Mouse (Mus musculus) gastrocnemius, postnatal 4 days (tissue): ENCODE results near the gene Ahnak2. TPM values are rescaled to one million over a fixed set of nuclear protein-coding genes. Genes with fewer than 3 reads are reported as not detected.

Experiments used
- DNase-seq, 2 experiments: peaks; one replicate each; pipeline ENCODE4 v3.0.0; 2021 to 2022; ENCODE audit warnings: low spot score in 2 of 2, mixed read lengths in 2 of 2
- microRNA-seq: library from miRNA; unstranded; fragments of <30 nt; microRNA quantifications from one replicate; pipeline ENCODE4 v1.2.0, GENCODE M21; 2021
- total RNA-seq, 2 experiments: library from RNA; stranded (reverse); gene quantifications; 2 replicates each; pipeline ENCODE4 v1.2.3; 2021

The Ahnak2 gene
- total RNA-seq, 2 experiments from 2014 or later, result 26.7 to 32.1 TPM

DNA sequence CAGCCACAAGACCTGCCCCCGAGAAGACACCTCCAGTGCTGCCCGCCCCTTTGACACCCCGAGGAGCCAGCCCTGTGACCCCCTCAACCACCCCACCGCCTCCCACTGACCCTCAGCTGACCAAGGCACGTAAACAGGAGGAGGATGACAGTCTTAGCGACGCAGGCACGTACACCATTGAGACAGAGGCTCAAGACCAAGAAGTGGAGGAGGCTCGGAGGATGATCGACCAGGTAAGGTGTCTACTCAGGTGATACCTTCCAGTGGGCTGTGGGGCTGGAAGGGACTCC, 65.9 kb downstream of the Ahnak2 start:
- DNase-seq, result no peak

- no peak for DNase-seq
Observed at GRCm38 (mm10) chr12:112735896-112736635, 66.4 kb downstream of the Ahnak2 start.

DNA sequence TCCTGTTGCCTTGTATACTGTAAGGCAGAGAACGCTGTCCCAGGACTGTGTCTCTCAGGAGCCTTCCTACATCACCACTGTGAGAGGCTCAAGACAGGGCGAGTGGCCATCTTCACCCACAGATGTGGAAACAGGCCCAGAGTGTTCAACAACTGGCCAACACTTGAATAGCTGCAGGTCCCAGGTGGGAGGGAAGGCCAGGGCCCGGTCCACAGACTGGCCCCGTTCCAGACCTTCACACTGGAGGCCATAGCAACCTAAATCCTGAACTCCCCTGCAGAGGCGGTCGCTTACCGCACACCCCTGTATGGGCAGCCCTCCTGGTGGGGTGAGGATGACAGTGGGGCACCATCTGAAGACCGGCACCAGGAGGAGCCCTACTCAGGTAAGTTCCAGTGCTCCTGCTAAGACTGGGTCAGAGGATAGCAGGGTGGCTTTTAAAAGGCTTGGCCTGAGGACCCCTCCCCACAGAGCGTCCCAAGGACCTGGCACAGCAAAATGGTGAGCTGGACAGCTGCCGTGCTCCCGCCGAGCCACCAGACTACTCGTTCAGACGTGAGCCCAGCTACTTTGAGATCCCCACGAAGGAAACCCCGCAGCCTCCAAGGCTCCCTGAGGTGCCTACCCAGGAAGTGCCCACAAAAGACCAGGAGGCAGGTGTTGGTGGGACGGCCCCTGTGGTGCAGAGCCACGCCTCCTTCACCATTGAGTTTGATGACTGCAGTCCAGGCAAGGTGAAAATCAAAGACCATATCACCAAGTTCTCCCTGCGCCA, 67.4 kb downstream of the Ahnak2 start:
- DNase-seq, result no peak

GRCm38 (mm10) chr12:112734108-112734820, 68.2 kb downstream of the Ahnak2 start:
- no peak for DNase-seq

GRCm38 (mm10) chr12:112732591-112732990, 69.9 kb downstream of the Ahnak2 start:
- DNase-seq, result no peak

DNA sequence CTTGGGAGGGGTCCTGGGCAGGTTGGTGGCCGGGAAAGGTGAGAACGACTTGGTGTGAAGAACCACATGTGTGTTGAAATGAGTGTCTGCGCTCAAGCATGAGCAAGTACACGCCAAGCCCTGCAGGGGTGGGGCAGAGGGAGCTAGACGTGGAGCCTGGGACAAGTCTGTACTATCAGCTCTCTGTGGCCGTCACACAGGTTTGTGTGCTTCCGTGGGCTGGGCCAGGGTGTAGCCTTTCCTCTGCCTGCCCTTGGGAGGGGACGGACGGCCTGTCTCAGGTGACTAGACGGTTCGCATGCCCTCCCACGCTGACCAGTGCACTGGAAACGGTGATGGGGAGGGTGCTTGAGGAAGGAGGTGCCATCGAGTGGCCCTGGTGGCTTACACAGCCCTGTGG, 71.6 kb downstream of the Ahnak2 start:
- DNase-seq, result no peak

GRCm38 (mm10) chr12:112727801-112728200, 74.7 kb downstream of the Ahnak2 start:
- no peak for DNase-seq

- peak in 1 of 2 experiments; percentile 70 for DNase-seq
Observed at GRCm38 (mm10) chr12:112724077-112724805, 78.2 kb downstream of the Ahnak2 start.

DNA sequence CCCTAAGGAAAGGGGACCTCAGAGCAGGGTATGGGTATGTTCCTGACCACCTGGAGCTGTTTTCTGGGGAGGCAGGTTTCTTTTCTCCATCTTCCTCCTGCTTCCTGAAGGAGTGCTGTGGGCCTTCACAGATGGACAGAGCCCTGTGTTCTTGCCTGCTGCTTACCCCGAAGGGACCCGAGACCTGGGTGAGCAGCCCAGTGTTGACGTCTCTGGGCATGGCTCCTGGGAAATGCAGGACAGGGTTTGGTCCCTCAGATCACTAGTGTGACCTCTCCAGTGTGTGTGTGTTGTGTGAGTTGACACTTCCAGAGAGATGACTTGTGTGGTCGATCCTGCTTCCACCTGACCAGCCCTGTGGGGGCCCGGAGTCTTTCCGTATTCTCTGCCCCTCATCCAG, 79.0 kb downstream of the Ahnak2 start:
- DNase-seq, result no peak

DNA sequence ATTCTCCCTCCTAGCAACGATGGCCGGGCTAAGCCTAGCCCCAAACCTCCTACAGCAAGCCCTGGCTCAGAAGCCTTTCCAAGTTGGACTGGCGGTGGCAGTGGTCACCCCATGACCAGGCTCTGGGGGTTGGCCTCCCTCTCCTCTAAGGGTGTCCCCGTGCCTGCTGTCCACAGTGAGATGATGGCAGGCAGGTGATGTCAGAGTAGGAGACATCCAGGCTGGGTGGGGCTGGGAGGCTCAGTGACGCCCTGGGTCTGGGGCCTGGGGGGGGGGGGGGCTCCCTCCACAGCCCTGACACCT, 79.5 kb downstream of the Ahnak2 start:
- no peak for DNase-seq

GRCm38 (mm10) chr12:112722240-112723027, 80.0 kb downstream of the Ahnak2 start:
- DNase-seq, result peak in 1 of 2 experiments; percentile 51

Small RNA genes within 50 kb of the gene (microRNA-seq; reads per million reads assigned to microRNA genes)
- not detected for gene Mir6940

Other genes starting within 250 kb of the Ahnak2 start
- gene Inf2, start 213.9 kb downstream of the Ahnak2 start, total RNA-seq, result 10 to 100 TPM; 21.2 to 24.0 TPM
- gene Adssl1, start 182.6 kb downstream of the Ahnak2 start, total RNA-seq, result 100 to 1,000 TPM; 221 to 269 TPM
- gene Siva1, start 158.0 kb downstream of the Ahnak2 start, total RNA-seq, result 10 to 100 TPM; 42.9 to 43.8 TPM
- 100 to 1,000 TPM; 258 to 259 TPM for gene Akt1, start 127.8 kb downstream of the Ahnak2 start, total RNA-seq
- 1 to 10 TPM; 2.2 to 3.1 TPM for gene Zbtb42, start 123.8 kb downstream of the Ahnak2 start, total RNA-seq
- gene Cep170b, start 82.2 kb downstream of the Ahnak2 start, total RNA-seq, result 10 to 100 TPM; 10.2 to 11.4 TPM
- gene Pld4, start 42.0 kb downstream of the Ahnak2 start, total RNA-seq, result 10 to 100 TPM; 12.5 TPM
- gene Clba1, start 6.3 kb upstream of the Ahnak2 start, total RNA-seq, result 1 to 10 TPM in 1 of 2 experiments, under 1 TPM in 1; 0.96 to 1.4 TPM
- 10 to 100 TPM; 17.1 to 20.6 TPM for gene Cdca4, start 26.8 kb upstream of the Ahnak2 start, total RNA-seq
- gene Gpr132, start 65.6 kb upstream of the Ahnak2 start, total RNA-seq, result under 1 TPM; 0.10 to 0.18 TPM
- gene Jag2, start 127.1 kb upstream of the Ahnak2 start, total RNA-seq, result 10 to 100 TPM; 60.4 to 60.8 TPM
- 10 to 100 TPM; 23.7 to 27.2 TPM for gene Nudt14, start 139.5 kb upstream of the Ahnak2 start, total RNA-seq
- gene Btbd6, start 173.8 kb upstream of the Ahnak2 start, total RNA-seq, result 10 to 100 TPM; 18.4 to 19.4 TPM
- 10 to 100 TPM; 44.2 to 52.2 TPM for gene Brf1, start 198.0 kb upstream of the Ahnak2 start, total RNA-seq
- 10 to 100 TPM; 81.4 to 82.4 TPM for gene Pacs2, start 211.9 kb upstream of the Ahnak2 start, total RNA-seq